ENCODE assay signal across 8 mouse cellular contexts in the genomic region with DNA sequence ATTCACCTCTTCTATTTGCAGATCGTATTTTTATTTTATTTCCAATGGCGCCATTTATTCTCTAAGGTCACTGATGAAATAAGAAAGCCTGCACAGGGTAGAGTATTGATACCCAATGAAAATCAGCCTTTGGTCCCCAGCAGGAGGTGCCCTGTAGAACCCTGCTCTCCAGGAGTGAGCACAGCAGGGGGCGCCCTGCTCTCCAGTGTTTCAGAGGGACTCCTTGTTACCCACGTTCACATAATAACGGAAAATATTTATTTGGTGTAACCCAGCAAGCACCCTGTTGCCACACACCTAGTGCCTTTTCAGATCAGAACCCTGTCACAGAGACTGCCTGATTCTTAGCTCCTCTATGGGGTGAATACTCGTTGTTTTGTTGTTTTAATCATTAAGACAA. TPM values are rescaled to one million over a fixed set of nuclear protein-coding genes. Genes with fewer than 3 reads are reported as not detected.
DNase-seq lines count a peak whose midpoint lies in the region; ATAC-seq and TF ChIP-seq lines count a peak whose summit lies in the region.

No protein-coding gene starts in this region.

- no peak overlapping the region for H3K4me2 ChIP-seq in heart, embryonic 14.5 days (ENCODE audit: low read length)

- peak overlapping the region; percentile 98 for H3K27ac ChIP-seq in embryonic facial prominence, embryonic 10.5 days (replicated peaks)
- peak overlapping the region; percentile 97 to 99 for H3K27ac ChIP-seq in heart, embryonic 14.5 days (replicated peaks in 1 of 2; ENCODE audit: control insufficient read depth in 1 of 2, insufficient read depth in 1 of 2, low read depth in 2 of 2, low read length in 2 of 2)
- H3K27ac ChIP-seq in spleen, adult 2 months (ENCODE audit: insufficient read depth, low read length) = peak overlapping the region; percentile 62; the same call in 1 of the 2 replicates

- H3K9ac ChIP-seq in heart, embryonic 14.5 days (ENCODE audit: low read length) = peak overlapping the region; percentile 81

- H3K36me3 ChIP-seq in embryonic facial prominence, embryonic 10.5 days (replicated peaks) = peaks cover 20% of the 10 kb centered on the region
- peaks cover 29% of the 10 kb centered on the region for H3K36me3 ChIP-seq in heart, embryonic 14.5 days (ENCODE audit: control insufficient read depth, insufficient read depth, low read length)
- no peaks in the 10 kb centered on the region for H3K36me3 ChIP-seq in spleen, adult 2 months (ENCODE audit: control insufficient read depth, insufficient read depth, low read length)

- H3K9me3 ChIP-seq in embryonic facial prominence, embryonic 10.5 days = no peaks in the 10 kb centered on the region; the same call in 1 of the 2 replicates
- no peaks in the 10 kb centered on the region for H3K9me3 ChIP-seq in heart, embryonic 14.5 days (ENCODE audit: control insufficient read depth, low read length)

- peak; percentile 66 for DNase-seq in embryo, embryonic 11 days
- no peak for DNase-seq in embryo, embryonic 9.5 days (ENCODE audit: extremely low spot score)
- DNase-seq in MN1 (ENCODE audit: low spot score) = peak; percentile 77
- DNase-seq in embryonic facial prominence, embryonic 10.5 days (ENCODE audit: low spot score) = peak; percentile 73
- peak; percentile 82 to 84 for DNase-seq in kidney, postnatal 4 days
- DNase-seq in lung, postnatal 10 days = peak; percentile 83
- peak; percentile 73 to 86 for DNase-seq in spleen, adult 2 months (ENCODE audit: low read depth in 1 of 2, low spot score in 2 of 2)

- TF ChIP-seq POLR2A in spleen, adult 2 months (IDR thresholded peaks at IDR 0.05; ENCODE audit: low read depth, low read length) = no peak

- 37% methylated on average over 6 of the region's 6 CpGs for WGBS in embryonic facial prominence, embryonic 10.5 days
- WGBS in heart, embryonic 14.5 days = 29% methylated on average over 6 of the region's 6 CpGs
- 29% methylated on average over 6 of the region's 6 CpGs for WGBS in spleen, adult 2 months

- no peak overlapping the region for H3K4me3 ChIP-seq in embryonic facial prominence, embryonic 10.5 days
- H3K4me3 ChIP-seq in heart, embryonic 14.5 days (ENCODE audit: control insufficient read depth in 1 of 2, insufficient read depth in 1 of 2, low read depth in 1 of 2, low read length in 2 of 2) = no peak overlapping the region
- no peak overlapping the region for H3K4me3 ChIP-seq in spleen, adult 2 months (ENCODE audit: extremely low read depth, insufficient read depth, insufficient read length)

- no peaks in the 10 kb centered on the region for H3K27me3 ChIP-seq in embryonic facial prominence, embryonic 10.5 days (replicated peaks; ENCODE audit: low read depth, poor library complexity, severe bottlenecking)
- no peaks in the 10 kb centered on the region for H3K27me3 ChIP-seq in heart, embryonic 14.5 days (ENCODE audit: control insufficient read depth, insufficient read depth, low read length)
- H3K27me3 ChIP-seq in spleen, adult 2 months (ENCODE audit: control insufficient read depth, insufficient read depth, low read length) = no peaks in the 10 kb centered on the region

- peak; percentile 87; the same call in 1 of the 2 replicates for TF ChIP-seq CTCF in spleen, adult 2 months (IDR thresholded peaks at IDR 0.05; ENCODE audit: extremely low read depth, insufficient read depth, insufficient read length, insufficient replicate concordance)

- no peak for ATAC-seq in heart, embryonic 14.5 days (ENCODE audit: insufficient number of reproducible peaks, insufficient read depth, low FRiP score, low read depth)

- H3K4me1 ChIP-seq in embryonic facial prominence, embryonic 10.5 days = peaks cover 46% of the 10 kb centered on the region
- H3K4me1 ChIP-seq in heart, embryonic 14.5 days (ENCODE audit: control insufficient read depth in 2 of 2, insufficient read depth in 2 of 2, low read length in 2 of 2) = peaks cover 18 to 50% of the 10 kb centered on the region in 2 experiments
- H3K4me1 ChIP-seq in spleen, adult 2 months (ENCODE audit: control insufficient read depth, insufficient read depth, insufficient read length) = peaks cover 28% of the 10 kb centered on the region

RNA-seq across cellular contexts. Expression of a gene that starts 11.3 kb away (rescaled TPM):
- polyA plus RNA-seq in embryonic facial prominence, embryonic 10.5 days (2016; fragmentation: Nextera tagmentation; extraction: Ambion mirVana) = 4.5 and 5.4 TPM in 2 replicates
- 8.1 and 9.1 TPM in 2 replicates for polyA plus RNA-seq in heart, embryonic 14.5 days (2014; fragmentation: Nextera tagmentation; extraction: Ambion mirVana)
- polyA plus RNA-seq in spleen, adult 2 months (2012; rRNA removed) = 49.6 and 83.0 TPM in 2 replicates
